Mouse (Mus musculus): ENCODE data around the gene Rasl12. TPM values are rescaled to one million over a fixed set of nuclear protein-coding genes. Genes with fewer than 3 reads are reported as not detected.
A peak's percentile ranks its signal among the peaks of the same experiment; 100 is the strongest.

Gene Rasl12
- polyA plus RNA-seq, 1 experiment from 2014 or later, result 0.08 TPM

DNA sequence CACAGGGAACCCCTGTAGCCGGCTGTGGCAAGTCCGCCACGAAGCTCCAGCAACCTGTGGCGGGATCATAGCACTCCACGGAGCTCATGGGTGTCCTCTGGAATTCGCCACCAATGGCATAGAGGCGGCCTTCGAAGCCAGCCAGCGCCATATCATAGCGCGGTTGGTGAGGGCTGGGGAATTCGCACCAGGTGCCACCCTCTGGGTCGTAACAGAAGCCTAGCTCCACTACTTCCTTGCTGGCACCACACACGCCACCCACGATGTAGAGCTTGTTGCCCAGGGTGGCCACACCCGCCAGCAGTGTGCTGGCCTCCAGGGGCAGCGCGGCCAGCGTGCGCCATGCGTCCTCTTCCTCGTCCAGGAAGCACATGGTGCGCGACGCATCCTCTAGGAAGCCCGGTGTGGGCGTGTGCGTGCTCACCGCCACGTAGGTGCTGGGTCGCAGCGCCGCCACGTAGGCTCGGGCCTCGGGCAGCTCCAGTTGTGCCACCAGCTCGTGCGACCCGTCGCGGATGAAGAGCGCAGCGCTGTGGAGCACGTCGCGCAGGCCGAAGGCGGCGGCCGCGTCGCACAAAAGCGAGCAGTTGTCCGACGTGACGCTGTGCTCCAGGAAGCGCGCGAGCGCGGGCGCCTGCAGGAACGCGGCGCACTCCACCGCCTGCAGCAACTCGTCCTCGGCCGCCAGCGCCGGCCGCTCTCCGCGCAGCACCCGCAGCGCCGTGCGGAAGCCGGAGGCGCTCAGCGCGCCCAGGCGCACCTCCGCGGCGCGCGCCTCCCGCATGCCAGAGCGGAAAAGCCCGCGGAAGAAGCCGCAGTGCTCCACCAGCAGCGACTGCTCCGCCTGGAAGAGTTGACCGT, 7.3 kb upstream of the Rasl12 start:
- TF ChIP-seq EP300 (IDR thresholded peaks at IDR 0.05; ENCODE audit: low read depth) (no peak), CTCF (IDR thresholded peaks at IDR 0.05; ENCODE audit: low read depth) (no peak)
- Histone ChIP-seq H3K27me3 (ENCODE audit: insufficient read depth, low read length) (peaks cover 26% of the 10 kb centered on the region), H3K27ac (ENCODE audit: low read depth) (no peak overlapping the region), H3K9me3 (ENCODE audit: low read length) (no peaks in the 10 kb centered on the region), H3K36me3 (replicated peaks; ENCODE audit: insufficient read depth, low read length) (no peaks in the 10 kb centered on the region), H3K4me2 (ENCODE audit: low read depth, low read length) (peak overlapping the region; percentile 67), H3K4me1 (ENCODE audit: insufficient read depth) (peaks cover 16% of the 10 kb centered on the region), H3K4me3 (ENCODE audit: low read depth, low read length) (peak overlapping the region; percentile 35), H3K9ac (replicated peaks) (no peak overlapping the region)
- ATAC-seq (peak; percentile 9; the same call in 1 of the 2 replicates), DNase-seq (peak; percentile 24)
- WGBS (ENCODE audit: insufficient replicate concordance), result 13% methylated on average over 94 of the region's 96 CpGs

DNA sequence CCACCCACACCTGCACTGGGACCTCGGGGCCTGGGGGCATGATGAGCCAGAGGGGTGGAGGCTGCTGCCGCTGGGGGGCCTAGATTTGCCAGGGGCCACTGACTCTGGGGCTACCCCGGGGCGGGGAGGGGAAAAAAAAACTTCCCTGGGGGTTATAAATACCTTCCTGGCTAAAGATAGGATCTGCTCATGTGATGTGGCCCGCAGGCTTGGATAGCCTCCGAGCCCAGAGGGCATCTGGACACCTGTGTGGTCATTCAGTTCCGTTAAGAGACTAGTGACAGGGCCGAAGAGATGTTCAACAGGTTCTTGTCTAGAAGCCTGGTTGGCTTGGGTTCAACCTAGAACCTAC, 6.7 kb upstream of the Rasl12 start, which contains the start of gene Kbtbd13:
Kbtbd13 (minus strand) TSS at position 40 of the 352 bp plus-strand sequence.
- TF ChIP-seq EP300 (IDR thresholded peaks at IDR 0.05; ENCODE audit: low read depth) (no peak), CTCF (IDR thresholded peaks at IDR 0.05; ENCODE audit: low read depth) (no peak)
- Histone ChIP-seq H3K27me3 (ENCODE audit: insufficient read depth, low read length) (peaks cover 26% of the 10 kb centered on the region), H3K4me2 (ENCODE audit: low read depth, low read length) (peak within 1 kb of the TSS; percentile 67), H3K4me3 (ENCODE audit: low read depth, low read length) (peak within 1 kb of the TSS; percentile 35), H3K9ac (replicated peaks) (no peak within 1 kb of the TSS), H3K4me1 (ENCODE audit: insufficient read depth) (peaks cover 16% of the 10 kb centered on the region), H3K9me3 (ENCODE audit: low read length) (no peaks in the 10 kb centered on the region), H3K36me3 (replicated peaks; ENCODE audit: insufficient read depth, low read length) (no peaks in the 10 kb centered on the region), H3K27ac (ENCODE audit: low read depth) (peak within 1 kb of the TSS; percentile 29; the same call in 1 of the 2 replicates)
- ATAC-seq (no peak), DNase-seq (no peak)
- 34% methylated on average over 8 of the region's 8 CpGs for WGBS (ENCODE audit: insufficient replicate concordance)

DNA sequence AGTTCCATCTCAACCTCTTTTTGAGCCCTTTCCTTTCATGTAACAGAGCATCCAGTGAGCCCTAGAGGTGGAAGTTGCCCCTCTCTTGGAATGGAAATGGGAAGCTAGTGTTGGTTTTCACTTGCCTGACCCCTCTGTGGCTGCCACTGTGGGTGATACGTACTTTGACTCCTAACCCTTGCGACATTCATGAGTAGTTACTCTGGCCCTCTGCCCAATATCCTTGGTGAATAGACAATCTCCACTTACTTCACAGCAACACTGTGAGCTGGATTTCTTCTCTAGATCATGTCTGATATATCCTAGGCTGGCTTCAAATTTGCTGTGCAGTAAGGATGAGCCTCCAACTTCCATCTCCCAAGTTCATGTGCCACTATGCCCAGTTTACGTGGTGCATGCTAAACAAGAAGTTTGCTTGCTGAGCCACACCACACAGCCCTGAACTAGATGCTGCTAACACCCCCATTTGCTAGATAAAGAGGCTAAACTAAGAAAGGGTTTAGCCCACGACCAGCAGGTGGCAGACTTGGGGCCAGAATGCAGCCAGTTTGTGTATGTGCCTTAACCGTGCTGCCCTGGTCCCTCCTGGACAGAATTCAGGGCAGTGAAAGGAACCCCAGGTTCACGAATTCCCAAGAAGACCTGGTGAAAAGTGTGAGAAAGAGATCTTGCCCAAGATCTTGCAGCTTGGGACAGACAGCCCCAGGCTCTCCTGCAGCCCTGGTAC, 5.5 kb upstream of the Rasl12 start:
- no peaks in the 10 kb centered on the region for H3K36me3 ChIP-seq (replicated peaks; ENCODE audit: insufficient read depth, low read length)
- no peaks in the 10 kb centered on the region for H3K9me3 ChIP-seq (ENCODE audit: low read length)
- ATAC-seq, result peak; percentile 91
- DNase-seq, result peak; percentile 78
- H3K27ac ChIP-seq (ENCODE audit: low read depth), result peak overlapping the region; percentile 29; the same call in 1 of the 2 replicates
- H3K27me3 ChIP-seq (ENCODE audit: insufficient read depth, low read length), result peaks cover 26% of the 10 kb centered on the region
- 15% methylated on average over 6 of the region's 6 CpGs for WGBS (ENCODE audit: insufficient replicate concordance)
- peaks cover 16% of the 10 kb centered on the region for H3K4me1 ChIP-seq (ENCODE audit: insufficient read depth)
- TF ChIP-seq CTCF (IDR thresholded peaks at IDR 0.05; ENCODE audit: low read depth) (peak; percentile 84), EP300 (IDR thresholded peaks at IDR 0.05; ENCODE audit: low read depth) (no peak)
- H3K4me2 ChIP-seq (ENCODE audit: low read depth, low read length), result no peak overlapping the region
- H3K4me3 ChIP-seq (ENCODE audit: low read depth, low read length), result no peak overlapping the region
- H3K9ac ChIP-seq (replicated peaks), result no peak overlapping the region

DNA sequence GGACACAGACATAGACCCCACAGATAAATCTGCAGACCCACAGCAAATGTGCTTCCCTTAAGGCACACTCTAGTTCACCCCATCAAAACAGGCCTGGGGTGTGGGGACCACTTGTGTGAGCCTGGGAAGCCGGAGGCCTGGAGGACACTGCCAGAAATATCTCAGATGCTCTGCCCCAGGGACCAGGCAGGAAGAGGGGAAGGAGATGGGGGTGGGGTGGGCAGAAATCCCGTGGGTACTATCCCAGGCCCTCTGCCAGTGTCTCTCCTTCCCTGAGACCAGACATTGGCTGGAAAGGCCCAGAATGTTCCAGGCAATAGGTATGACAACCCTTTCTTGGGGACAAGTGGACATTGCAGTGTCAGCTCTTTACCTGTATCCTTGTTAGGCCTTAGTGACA, 4.7 kb upstream of the Rasl12 start:
- H3K27ac ChIP-seq (ENCODE audit: low read depth), result no peak overlapping the region
- peaks cover 31% of the 10 kb centered on the region for H3K27me3 ChIP-seq (ENCODE audit: insufficient read depth, low read length)
- TF ChIP-seq EP300 (IDR thresholded peaks at IDR 0.05; ENCODE audit: low read depth) (no peak), CTCF (IDR thresholded peaks at IDR 0.05; ENCODE audit: low read depth) (no peak)
- DNase-seq, result no peak
- no peak overlapping the region for H3K9ac ChIP-seq (replicated peaks)
- H3K4me3 ChIP-seq (ENCODE audit: low read depth, low read length), result no peak overlapping the region
- 34% methylated on average over 2 of the region's 2 CpGs for WGBS (ENCODE audit: insufficient replicate concordance)
- no peaks in the 10 kb centered on the region for H3K9me3 ChIP-seq (ENCODE audit: low read length)
- H3K4me1 ChIP-seq (ENCODE audit: insufficient read depth), result peaks cover 23% of the 10 kb centered on the region
- H3K4me2 ChIP-seq (ENCODE audit: low read depth, low read length), result no peak overlapping the region
- no peaks in the 10 kb centered on the region for H3K36me3 ChIP-seq (replicated peaks; ENCODE audit: insufficient read depth, low read length)
- ATAC-seq, result no peak

DNA sequence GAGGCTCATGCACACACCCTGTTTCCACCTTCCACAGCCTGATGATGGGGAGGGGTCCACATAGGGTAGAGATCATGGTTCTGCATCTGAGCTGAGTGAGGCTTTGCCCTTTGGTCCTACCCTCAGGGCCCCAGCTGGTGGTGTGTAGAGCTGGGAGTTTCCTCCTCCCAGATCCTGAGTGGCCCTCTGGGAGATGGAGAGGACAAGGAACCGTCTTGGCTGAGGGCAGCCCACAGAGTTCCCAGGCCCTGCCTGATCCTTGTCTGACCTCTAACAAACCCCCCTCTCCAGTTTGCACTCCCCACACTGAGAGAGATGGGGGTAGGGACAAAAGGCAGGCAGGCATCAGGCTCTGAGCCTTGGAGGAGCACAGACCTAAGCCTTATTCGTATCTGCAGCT, 3.9 kb upstream of the Rasl12 start:
- Histone ChIP-seq H3K27ac (ENCODE audit: low read depth) (no peak overlapping the region), H3K9ac (replicated peaks) (no peak overlapping the region), H3K36me3 (replicated peaks; ENCODE audit: insufficient read depth, low read length) (no peaks in the 10 kb centered on the region), H3K4me1 (ENCODE audit: insufficient read depth) (peaks cover 25% of the 10 kb centered on the region), H3K9me3 (ENCODE audit: low read length) (no peaks in the 10 kb centered on the region), H3K4me2 (ENCODE audit: low read depth, low read length) (no peak overlapping the region), H3K4me3 (ENCODE audit: low read depth, low read length) (no peak overlapping the region), H3K27me3 (ENCODE audit: insufficient read depth, low read length) (peaks cover 31% of the 10 kb centered on the region)
- WGBS (ENCODE audit: insufficient replicate concordance), result 52% methylated on average over 2 of the region's 2 CpGs
- DNase-seq (no peak), ATAC-seq (no peak)
- TF ChIP-seq CTCF (IDR thresholded peaks at IDR 0.05; ENCODE audit: low read depth) (no peak), EP300 (IDR thresholded peaks at IDR 0.05; ENCODE audit: low read depth) (no peak)

DNA sequence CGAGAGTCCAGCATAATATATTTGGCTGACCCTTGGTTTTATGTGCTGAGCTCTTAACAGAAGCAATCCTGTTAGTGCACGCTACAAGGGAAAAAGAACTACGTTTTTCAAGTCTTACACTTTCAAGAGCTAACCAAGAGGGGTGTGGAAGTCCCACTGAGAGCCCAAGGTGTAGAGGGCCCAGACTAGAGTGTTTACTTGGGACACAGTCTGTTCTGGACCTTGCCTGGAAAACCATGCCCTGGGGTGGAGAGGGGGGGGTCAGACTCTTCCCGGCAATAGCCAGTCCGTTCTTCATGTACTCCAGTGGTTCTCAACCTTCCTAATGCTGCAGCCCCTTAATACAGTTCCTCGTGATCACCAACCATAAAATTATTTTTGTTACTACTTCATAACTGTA, 1.6 kb downstream of the Rasl12 start:
- Histone ChIP-seq H3K9me3 (ENCODE audit: low read length) (no peaks in the 10 kb centered on the region), H3K9ac (replicated peaks) (no peak overlapping the region), H3K4me3 (ENCODE audit: low read depth, low read length) (no peak overlapping the region), H3K4me1 (ENCODE audit: insufficient read depth) (peaks cover 9% of the 10 kb centered on the region), H3K4me2 (ENCODE audit: low read depth, low read length) (no peak overlapping the region), H3K36me3 (replicated peaks; ENCODE audit: insufficient read depth, low read length) (no peaks in the 10 kb centered on the region), H3K27ac (ENCODE audit: low read depth) (no peak overlapping the region), H3K27me3 (ENCODE audit: insufficient read depth, low read length) (0 out of 2 replicates have a peak, but pooled peaks cover 5% of the 10 kb centered on the region)
- ATAC-seq (no peak), DNase-seq (no peak)
- WGBS (ENCODE audit: insufficient replicate concordance), result 81% methylated on average over 6 of the region's 6 CpGs
- TF ChIP-seq CTCF (IDR thresholded peaks at IDR 0.05; ENCODE audit: low read depth) (no peak), EP300 (IDR thresholded peaks at IDR 0.05; ENCODE audit: low read depth) (no peak)
